Mouse (Mus musculus) granulocyte monocyte progenitor cell, adult 5-6 weeks (primary cell): ENCODE measurements at regions not wholly inside any gene's neighbourhood (a gene's known extent, or its start where the extent isn't known, plus 50 kb on each side); places are given as distances from the start of the nearest gene placed in this dataset.

ENCODE experiments used
- ATAC-seq: replicated peaks from 2 replicates; pipeline ENCODE4 v1.8.0; 2016; ENCODE audit warnings: mild to moderate bottlenecking, moderate TSS enrichment, inconsistent platforms; ENCODE audit not compliant: poor library complexity, severe bottlenecking

DNA sequence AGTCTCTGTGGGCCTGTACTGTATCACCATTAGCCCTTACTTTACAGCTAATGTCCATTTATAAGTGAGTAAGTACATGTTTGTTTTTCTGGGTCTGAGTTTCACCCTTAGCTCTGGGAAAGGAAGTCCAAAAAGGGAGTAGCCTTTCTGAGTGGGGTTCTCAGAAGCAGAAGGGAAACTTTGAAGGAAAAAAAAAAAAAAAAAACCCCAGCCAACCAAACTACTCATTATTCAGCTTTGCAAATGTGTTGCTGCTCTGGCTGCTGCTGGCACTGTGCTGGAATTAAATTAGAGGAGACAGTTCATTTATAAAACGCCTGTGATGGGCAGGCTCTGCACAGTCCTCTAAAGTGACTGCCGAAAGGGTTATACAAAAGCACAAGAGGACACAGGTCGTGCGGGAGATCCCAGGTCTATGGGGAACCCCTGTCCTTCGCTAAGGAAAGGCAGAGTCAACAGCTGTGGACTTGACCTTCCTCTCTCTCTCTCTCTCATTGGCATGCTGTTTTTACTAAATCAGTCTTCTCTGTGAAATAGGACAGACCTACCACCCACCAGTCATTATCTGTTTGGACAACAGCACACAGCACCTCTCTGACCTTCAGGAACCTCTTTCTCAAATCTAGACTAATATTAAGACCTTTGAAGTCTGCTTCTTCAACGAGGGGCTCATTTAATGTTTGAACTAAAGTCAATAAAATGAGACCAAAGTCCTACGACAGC is 165.4 kb downstream of the Cd47 start:
- ATAC-seq, result peak; percentile 50

DNA sequence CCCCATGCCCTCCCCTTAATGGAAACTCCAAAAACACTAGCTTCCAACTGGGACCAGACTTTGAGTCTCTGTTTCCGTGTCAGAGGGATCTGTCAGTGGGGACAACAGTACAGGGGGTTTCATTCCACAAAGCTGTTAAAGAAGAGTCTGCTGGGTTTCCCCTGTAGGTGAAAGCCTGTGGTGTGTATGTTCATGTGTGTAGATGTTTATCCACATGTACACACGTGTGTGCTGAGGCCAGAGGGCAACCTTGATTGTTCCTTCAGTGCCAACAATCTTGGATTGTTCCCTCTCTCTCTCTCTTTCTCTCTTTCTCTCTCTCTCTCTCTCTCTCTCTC is 165.9 kb downstream of the Cd47 start:
- no peak for ATAC-seq

DNA sequence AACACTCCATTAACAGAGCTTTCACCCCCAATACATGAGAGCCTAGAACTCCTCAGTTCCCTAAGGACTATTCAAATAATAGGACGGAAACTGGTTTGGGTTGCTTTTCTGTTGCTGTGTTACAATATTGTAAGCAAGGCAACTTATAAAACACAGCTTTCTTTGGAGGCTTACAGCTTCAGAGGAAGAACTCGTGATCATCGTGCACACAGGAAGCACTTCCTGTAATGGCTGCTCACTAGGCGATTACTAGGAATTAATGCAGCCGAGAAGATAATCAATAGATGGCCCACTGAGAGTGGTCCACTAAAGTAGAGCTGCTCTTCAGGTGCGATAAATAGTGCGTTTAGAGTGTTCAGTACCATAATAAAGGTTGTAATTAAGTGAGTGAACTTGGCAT is 166.8 kb downstream of the Cd47 start:
- no peak for ATAC-seq

DNA sequence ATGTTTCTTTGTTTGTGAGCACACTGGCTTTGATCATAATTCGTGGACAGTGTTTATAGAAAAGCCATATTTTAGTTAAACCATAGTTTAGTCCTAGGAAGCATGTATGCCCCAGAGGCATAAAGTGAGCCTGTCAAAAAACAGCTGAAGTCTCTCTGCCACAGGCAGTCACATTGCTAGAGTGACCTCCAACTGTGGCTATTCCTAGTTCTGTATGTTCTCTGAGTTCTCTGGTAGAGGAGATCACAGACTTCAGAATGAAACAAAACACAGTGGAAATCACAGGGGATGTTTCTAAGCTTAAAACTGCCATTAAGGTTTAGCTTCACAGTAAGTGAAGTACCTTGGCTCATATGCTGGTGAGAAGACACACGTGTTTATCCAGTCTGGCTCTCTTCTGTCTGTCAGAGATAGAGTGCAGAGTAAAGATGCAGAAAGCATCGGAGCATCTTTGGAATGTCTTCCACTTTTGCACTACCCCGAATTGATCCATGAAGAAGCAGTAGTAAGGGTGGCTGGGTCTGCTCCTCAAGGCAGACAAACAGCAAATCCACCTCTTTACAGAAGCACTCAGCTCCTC is 168.0 kb downstream of the Cd47 start:
- no peak for ATAC-seq

DNA sequence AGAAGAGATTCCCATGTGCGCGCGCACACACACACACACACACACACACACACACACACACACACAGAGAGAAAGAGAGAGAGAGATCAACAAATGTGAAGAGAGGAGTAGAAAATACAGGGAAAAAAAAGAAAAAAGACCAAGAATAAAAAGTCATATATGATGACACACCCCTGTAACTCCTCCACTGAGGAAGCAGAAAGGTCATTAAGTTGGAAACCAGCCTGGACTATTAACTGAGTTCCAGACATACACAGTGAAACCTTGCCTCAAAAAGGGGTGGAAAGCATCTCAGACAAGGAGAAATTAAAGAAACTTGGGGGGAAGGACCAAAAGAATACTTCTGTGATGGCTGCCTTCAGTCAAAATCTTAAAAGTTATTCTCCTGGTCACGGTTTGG is 168.7 kb downstream of the Cd47 start:
- no peak for ATAC-seq

DNA sequence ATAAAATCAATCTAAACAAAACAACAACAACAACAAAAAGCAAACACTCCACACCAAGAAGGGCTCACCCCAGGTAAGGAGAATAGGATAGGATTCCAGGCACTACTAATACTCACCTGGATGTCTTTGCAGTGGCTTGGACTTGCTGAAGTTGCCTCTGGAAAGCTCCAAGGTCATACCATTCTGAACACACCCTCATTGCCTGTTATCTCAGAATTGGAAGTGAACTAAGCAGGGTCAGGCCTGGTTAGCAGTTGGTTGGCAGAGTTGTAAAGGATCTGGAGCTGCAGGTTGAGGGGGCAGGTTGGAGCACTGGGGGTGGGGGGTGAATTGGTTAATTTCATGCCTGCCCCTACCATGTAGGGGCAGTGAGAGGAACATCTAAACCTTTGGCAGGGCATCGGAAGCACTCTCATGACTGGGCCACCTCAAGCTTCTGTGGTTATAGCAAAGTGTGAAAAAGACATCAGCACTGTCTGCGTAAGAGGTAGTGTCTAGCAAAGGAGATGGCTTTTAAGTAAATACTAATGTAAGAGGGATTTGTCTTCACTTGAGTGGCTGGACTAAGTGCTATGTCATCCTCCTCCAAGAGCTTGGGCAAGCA is 169.5 kb downstream of the Cd47 start:
- no peak for ATAC-seq

DNA sequence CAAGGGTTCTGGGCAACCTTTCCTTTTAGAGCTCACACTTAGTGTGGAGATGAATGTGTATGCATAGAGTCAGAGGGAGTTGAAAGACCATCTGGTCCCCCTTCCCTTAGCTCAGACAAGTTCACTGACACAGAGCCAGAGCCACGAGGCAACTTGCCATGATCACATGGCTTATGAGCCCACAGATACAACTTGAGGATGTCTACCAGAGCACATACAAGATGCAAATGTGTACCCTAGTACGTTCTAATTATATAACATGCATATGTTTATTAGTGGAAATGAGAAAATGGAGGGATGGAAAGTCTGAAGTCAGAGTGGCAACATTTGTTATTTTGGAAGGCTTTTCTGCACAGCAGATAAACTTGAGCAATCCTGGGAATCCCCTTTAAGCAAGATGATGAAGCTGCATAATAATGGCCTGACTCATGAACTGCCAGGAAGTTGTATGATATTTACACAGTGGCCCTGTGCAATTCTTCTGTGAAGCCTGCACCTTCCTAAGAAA is 170.0 kb downstream of the Cd47 start:
- ATAC-seq, result peak; percentile 73

DNA sequence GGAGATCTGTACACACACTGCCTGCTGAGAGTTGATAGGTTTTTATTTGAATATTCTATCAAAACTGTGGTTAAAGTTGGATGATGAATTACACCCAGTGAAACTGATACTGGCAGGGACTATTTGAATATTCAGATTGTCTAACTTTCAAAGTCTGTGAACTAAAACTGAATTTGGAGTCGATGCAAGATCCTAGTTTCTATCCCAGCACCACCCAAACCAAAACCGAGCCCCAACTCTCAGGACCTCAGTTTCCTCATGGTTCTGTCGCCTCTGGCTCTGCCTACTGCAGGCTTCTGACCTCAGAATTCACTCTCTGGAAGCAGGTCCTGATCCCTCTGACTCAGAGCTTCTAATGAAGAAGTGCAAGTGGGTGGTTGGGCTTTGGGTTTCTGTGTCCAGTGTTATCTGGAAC is 170.8 kb downstream of the Cd47 start:
- peak; percentile 82 for ATAC-seq

DNA sequence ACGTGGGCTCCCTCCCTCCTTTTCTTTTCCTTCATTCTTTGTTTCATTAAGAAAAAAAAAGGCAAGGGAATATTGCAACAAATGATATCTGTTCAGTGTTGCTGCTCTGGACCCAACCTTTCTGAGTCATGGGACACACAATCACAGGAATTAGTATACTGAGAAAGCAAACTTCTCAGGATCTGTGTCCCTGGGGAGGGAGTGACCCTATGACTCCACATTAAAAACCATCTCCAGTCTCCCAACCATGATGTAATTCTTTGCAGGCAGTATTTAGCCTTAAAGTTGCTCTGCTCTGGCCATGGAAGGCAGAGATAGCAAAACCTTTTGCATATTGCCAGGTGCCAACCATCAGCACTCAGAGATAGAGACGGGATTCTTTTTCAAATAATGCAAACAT is 176.9 kb downstream of the Cd47 start:
- no peak for ATAC-seq

DNA sequence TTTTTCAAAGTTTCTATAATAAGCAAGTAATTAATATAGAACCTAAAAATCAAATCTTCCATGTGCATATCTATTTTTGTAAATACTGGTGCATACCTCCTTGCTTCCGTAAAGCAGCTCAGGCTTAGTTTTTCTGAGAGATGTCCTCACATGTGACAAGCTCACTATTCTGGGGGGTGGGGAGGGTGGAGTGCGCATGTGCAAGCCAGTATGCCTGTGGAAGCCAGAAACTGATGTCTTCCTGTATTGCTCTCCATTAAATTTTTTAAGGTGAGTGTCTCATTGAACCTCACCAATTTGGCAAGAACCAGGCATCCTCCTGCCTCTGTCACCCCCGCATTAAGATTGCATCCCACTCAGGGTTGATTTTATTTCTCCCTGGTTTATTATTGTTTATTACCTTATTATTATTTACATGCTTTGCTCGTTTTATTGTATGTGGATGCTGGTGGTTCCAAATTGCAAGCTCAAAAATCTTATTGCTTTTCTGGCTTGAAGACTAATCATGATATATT is 179.2 kb downstream of the Cd47 start:
- ATAC-seq, result no peak

DNA sequence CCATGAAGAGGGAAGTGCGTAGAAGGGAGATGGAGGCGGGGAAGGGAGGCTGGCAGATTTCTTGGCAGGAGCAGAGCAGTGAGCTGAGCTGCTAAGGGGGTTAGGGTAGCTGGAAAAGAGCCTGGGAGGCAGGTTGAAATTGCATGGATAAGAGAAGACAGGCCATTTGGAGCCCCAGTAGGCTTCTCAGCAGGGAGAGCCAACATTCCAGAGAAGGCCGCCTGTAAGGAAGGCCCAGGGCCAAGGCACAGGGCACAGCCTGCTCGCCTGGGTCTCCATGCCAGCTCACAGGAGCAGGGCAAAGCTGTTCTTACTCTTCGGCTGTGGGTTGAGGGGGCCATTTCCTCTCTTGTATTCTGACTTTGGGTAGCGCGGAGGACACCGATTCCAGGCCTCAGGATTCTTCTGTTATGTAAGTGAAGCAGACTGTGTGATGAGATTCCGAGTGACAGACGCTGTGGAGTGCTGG is 179.9 kb downstream of the Cd47 start:
- no peak for ATAC-seq

DNA sequence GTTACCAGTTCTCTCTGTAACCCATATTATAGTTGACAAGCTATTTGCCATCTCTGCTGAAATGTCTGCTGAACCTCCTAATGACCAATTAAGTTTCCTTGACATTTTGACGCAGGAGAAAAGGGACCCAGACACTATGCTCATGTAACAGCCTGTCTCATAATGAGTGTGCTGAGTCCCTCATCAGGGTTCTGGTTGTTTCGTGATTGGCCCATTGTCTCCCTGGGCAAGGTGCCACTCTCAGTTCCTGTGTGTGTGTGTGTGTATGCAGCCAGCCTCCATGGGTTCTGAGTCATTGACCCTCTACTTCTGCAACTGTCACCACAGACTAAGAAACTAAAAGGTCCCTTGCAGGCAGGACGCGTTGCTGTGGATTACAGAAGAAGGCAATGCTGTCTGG is 181.8 kb downstream of the Cd47 start:
- ATAC-seq, result peak; percentile 96

DNA sequence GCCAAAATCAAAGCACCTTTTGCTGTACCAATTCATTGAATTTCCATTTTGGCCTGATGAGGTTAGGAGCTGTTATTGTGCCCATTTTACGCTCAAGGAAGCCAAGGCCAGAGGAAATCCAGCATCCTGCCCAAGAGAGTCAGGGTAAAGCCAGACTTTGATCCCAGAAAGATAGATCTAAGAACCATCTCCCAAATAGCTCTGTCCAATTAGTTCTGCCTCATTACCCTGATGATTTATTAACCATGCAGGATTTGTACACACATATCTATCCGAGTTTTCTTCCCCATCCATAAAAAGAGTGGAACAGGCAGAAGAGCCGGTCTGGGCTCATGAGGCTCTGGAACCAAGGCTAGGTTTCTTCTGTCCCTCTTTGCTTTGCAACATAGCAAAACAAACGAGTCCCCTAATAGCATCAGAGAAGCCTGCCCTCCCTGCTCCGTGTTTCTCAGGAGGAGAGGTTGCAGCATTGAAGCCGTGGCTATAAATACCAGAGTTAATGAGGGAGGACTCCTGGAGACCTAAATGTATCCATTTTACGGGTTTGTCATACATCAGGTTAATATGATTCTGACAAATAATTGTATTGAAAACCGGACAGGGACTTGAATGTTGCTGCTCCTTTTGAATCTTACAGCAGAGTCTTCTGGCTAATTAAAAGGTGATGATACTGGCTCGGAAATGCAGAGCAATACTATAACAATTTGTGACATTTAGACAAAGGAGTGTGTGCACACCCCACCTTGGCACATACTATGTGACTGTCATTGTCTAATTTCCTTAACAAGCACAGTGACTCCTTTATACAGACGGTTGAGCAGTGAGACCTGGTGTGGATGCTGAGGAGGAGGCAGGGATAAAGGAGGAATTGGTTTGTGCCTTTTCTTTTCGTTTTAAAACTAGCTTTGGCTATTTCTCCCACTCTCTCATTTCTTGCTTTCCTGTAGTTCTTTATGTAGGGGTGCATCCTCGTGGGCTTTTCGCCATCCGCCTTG is 185.0 kb downstream of the Cd47 start:
- ATAC-seq, result no peak

DNA sequence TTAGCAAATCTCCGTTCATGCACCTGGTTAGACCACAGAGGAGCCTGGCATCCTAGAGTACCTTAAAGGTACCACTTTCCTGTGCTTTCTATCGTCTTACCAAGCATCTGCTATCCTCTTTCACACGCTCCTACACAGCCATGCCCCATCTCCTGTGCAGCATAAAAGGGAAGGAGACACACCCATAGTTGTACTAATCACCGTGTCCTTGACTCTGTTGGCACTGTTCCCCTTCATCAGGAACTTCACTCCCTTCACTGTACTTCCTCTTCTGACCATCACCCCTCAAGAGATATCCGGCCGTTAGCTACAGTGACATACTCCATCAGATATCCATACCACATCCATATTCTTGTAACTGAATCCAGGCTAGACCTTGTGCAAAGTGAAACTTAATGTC is 186.6 kb downstream of the Cd47 start:
- ATAC-seq, result peak; percentile 89

DNA sequence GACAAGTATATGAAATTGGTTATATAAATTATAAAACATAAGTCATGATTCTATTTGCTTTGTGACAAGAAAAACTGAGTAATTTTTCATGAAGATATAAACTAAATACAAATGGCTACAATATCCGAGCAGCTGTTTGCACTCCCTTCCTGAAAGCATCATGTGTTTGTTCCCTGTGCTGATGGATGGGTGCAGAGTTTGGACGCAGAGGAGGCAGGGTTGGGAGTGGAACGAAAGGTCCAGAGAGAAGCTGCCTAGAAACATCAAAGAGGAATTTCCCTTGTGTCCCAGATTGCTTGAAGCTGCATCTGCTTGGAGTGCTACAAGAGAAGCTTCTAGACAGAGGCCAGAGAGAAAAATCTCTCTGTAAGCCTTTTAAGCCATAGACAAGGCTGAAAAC is 195.5 kb downstream of the Cd47 start:
- no peak for ATAC-seq

DNA sequence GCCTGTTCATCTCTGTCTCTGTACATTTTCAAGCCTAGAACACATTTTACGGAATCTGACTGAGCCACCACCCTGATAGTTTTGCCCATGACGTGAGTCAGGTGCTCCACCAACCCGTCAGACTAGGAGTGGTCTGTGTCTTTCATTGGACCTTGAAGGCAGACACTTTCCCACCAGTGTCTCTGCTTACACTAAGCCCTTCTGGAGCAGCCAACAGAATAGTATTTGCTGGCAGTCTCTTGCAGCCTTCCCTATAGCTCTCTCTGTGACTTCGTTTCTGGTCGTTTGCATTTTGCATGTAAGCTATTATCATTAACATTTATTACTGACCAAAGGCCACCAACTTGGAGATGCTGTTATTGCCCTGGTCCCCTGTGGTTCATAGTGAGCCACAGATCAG is 196.3 kb downstream of the Cd47 start:
- no peak for ATAC-seq

DNA sequence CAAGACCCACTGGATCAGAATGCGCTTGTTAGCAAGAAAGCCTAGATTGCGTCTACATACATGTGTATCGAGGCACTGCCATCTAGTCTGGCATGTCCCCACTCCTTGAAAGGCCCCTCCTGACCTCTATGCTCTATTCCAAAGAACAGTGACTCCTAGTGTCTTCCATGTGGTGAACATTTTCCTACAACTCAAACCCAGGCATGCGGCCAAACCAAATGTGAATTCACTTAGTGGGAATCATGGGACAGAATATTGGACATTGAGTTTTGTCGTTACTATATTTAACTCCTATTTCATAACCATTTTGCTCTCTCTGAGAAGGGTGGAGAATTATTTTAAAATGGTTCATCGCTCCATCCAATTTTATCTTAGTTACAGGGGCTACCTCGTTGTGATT is 196.7 kb downstream of the Cd47 start:
- ATAC-seq, result no peak

DNA sequence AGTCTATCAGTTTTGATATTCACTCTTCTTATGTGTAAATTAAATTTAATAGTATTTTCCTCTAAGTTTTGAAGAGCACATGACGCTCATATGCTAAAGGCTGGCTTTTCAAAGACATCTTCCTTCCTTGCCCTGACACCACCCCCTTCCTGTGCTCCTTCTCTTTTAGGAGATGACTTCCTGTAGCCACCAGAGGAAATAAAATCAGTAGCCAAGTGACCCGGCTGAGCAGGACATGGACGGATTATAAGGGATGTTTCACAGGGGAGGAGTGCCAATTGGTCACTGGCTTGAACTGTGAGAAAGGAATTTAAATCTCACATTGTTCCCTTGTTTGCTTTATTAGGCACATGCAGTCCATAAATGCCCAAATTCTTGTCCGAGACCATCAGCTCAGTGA is 200.5 kb downstream of the Cd47 start:
- no peak for ATAC-seq

DNA sequence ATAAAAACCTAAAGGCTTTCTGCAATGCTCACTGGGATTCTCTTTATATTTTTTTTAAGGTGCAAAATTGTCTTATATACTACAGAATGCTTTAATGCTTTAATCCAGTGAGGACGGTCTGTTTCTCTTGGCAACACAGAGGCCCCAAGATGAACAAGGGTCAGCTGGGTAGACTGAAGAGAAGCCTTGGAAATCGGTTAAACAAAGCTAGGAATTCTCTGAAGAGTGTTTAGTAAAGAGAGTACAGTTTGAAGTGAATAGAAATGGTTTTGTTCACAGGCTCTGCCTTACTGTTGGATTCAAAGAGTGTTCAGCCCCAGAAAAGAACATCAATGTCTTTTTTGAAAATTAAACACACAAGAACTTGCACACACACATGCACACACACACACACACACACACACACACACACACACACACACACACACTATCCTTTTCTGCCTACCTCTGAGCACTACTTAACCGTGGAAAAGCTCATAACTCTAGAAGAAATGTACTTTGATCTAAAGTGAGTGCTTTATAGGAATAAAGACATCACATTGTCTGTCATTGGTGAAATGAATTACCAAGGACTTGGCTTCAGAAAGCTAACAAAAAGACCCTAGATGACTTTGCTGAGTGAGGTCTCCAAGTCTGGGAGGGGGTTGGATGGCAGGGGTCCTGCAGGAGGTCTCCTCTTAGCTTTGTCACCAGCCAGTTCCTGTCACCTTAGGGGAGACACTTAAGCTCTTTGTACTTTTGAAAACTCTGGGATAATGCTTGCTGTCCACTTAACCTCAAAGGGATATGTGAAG is 201.5 kb downstream of the Cd47 start:
- no peak for ATAC-seq

DNA sequence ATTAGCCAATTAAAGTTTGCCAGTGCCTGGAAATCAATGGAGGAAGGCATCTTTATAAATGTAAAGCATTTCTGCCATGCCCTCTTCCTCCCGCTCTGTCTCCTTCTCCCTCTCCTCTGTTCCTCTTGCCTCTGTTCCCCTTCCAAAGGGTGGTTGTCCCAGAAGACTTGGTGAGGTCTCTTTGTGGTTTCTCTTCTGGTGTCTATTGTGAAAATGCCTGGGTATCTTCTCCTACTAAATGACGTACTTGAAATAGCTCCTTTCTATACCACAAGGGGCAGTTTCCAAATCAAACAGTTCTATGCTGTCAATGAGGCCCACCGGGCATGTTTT is 202.1 kb downstream of the Cd47 start:
- ATAC-seq, result peak; percentile 93
